Mouse (Mus musculus) kidney, adult 9 months (tissue): ENCODE results near the gene Mrpl12.
A peak's percentile ranks its signal among the peaks of the same experiment; 100 is the strongest.

Experiments used
- DNase-seq: peaks from one replicate; pipeline ENCODE4 v3.0.0; 2022

Gene Mrpl12

DNA sequence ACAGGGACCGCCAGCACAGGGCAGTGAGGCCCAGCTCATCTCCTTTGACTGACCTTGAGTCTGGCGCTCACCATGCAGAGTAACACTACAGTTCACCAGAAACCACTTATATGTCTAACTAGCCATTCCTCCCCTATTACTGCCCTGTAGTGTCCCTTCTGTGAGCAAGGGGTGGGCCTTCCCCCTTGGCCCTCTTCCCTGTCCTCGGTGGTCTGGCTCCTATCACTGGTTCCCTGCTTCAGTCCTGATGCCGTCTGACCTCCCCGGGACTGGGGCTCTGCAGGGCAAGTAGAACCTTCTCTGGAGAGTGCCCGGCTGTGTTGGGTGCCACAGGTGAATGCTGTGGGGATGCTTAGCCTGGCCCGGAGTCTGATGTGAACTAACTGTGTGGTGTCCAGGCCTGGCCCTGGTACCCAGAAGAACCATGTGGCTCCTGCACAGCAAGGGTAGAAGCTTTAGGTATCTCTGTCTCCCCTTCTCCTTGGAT is 922 bp upstream of the Mrpl12 start:
- DNase-seq = no peak

GRCm38 (mm10) chr11:120485251-120485650 is 838 bp downstream of the Mrpl12 start:
- peak; percentile 90 for DNase-seq

GRCm38 (mm10) chr11:120488516-120488915 is 4.1 kb downstream of the Mrpl12 start:
- no peak for DNase-seq

GRCm38 (mm10) chr11:120489054-120489761 is 4.8 kb downstream of the Mrpl12 start:
- DNase-seq = peak; percentile 97

- no peak for DNase-seq
Measured at GRCm38 (mm10) chr11:120490291-120491046, 6.1 kb downstream of the Mrpl12 start.

GRCm38 (mm10) chr11:120491317-120492023 is 7.1 kb downstream of the Mrpl12 start, which contains the start of gene Slc25a10:
Gene Slc25a10 (plus strand): TSS chr11:120491840.
- peak; percentile 97 for DNase-seq

DNA sequence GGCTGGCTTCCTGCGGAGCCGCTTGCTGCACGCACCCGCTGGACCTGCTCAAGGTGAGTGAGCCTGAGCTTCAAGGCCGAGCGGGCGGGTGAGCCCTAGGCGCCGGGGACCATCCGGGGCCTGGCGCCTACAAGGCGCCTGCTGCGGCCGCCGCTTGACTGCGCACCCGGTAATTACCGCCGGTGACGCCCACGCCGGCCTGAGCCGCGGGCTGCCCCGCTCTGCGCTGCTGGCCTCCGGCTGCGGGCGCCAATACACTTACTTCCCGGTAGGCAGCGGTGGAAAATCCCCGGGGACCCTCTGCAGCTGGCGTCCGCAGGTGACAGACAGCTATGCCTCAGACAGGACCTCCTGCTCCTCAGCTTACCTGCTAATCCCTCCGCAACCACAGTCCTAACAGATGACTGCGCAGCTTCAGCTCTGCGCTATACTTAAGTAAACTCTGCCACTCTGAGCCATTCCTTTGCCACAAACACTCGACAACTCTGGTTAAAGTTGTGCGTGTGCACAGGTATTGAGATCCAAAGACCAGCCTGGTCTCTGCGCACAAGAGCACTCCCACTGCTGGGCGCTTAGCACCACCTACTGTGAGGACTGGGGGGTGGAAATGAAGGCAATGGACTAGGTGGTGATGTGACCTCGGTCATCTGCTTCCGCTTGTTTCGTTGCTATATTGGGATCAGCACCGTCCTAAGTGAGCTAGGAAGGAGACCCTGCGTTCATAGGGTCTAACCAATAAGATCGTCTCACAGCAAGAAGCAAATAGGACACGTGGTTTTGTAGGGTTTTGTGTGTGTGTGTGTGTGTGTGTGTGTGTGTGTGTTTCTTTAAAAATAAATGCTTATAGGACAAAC is 7.8 kb downstream of the Mrpl12 start:
- peak; percentile 79 for DNase-seq

DNA sequence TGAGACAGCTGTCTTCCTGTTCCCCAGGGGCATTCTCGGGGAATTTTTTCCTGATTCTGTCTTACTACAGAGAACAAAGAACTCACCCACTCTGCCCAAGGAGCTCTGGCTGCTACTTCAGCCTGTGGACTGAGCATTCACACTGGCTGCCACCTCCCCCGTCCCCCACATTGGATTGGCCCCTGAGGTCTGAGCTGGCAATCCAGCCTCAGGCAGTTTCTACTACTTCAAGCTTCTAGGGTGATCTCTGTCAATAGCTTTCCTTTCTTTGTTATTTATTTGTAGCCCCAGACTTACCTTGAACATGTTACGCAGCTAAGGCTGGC is 8.4 kb downstream of the Mrpl12 start:
- no peak for DNase-seq

- DNase-seq = peak; percentile 62
Measured at GRCm38 (mm10) chr11:120493351-120493750, 8.9 kb downstream of the Mrpl12 start.

GRCm38 (mm10) chr11:120493911-120494310 is 9.5 kb downstream of the Mrpl12 start:
- DNase-seq = no peak

- DNase-seq = no peak
Measured at GRCm38 (mm10) chr11:120497436-120497835, 13.0 kb downstream of the Mrpl12 start.

DNA sequence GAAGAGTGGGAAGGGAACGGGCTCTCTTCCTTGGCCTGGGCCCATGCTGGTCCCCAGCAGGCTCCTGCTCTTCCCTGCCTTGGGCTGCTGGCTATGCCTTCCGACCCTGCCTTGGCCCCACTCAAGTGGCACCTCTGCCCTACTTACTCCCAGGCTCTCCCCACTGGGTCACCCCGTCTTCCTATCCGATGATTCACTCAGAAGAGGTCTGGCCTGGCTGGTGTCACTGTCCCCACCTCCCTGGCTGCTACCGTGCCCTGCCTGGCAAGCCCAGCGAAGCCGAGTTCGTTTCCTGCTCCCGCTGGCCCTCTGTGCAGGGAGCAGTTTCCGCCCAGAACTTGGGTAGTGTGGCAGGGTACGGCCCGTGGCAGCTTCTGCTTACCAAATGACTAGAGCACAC is 13.8 kb downstream of the Mrpl12 start:
- no peak for DNase-seq

DNA sequence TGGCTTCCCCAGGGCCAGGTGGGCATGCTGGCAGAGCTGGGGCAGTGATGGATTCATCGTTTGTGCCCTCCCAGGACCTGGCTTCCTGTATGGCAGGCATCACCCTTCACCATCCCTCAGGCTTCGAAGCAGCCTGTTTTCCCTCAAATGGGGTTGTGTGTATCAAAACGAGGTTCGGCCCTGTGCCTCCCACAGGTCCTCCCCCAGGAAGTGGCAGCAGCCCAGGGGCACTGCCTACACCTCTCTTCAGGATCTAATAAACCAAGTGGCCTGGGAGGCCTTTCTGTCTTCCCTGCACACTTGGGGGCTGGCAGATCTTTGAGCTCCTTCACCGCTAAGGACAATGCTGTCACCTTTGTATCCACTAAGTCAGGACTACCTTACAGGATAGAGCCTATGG is 14.5 kb downstream of the Mrpl12 start:
- no peak for DNase-seq

- no peak for DNase-seq
Measured at GRCm38 (mm10) chr11:120499894-120500293, 15.5 kb downstream of the Mrpl12 start.

DNA sequence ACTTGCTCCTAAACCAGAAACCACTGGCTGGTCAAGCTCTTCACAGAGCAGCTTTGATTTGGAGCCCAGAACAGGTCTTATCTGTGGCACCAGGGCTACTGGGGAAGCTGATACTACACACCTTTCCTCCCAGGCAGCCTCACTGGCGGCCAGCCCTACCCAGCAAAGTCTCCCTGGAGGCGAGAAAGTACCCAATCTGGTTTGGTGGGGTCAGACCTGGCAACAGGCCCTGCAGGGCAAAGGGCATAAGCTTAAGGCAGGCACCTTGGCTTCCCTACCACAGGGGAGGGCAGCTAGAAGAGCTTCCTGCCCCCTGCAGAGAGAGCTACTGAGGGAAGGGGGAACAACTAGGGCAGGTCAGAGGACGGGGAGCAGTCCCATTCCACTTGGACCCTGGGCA is 15.9 kb downstream of the Mrpl12 start:
- DNase-seq = peak; percentile 96

- DNase-seq = peak; percentile 59
Measured at GRCm38 (mm10) chr11:120501018-120501417, 16.6 kb downstream of the Mrpl12 start.

- no peak for DNase-seq
Measured at GRCm38 (mm10) chr11:120501701-120502100, 17.3 kb downstream of the Mrpl12 start.

GRCm38 (mm10) chr11:120505661-120506060 is 21.2 kb downstream of the Mrpl12 start:
- DNase-seq = no peak

DNA sequence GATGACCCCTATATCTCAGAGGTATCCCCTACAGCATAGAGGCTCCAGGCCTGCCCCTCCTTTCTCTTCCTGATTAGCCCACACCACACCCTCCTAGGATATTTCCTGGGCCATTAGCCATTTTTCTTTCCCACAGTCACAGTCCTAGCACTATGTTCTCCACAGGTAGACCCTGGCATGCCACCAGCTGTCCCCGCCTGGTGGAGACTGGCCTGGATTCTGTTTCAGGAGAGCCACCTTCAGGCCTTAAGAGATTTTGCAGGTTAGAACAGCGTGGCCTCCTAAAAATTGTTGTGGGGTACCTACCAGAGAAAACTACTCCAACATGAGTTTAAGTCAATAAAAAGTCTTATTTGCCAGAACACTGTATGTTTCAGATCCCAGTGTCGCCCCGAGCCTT is 22.5 kb downstream of the Mrpl12 start:
- peak; percentile 73 for DNase-seq

GRCm38 (mm10) chr11:120507611-120508289 is 23.3 kb downstream of the Mrpl12 start:
- DNase-seq = no peak

GRCm38 (mm10) chr11:120508290-120508870 is 24.0 kb downstream of the Mrpl12 start:
- DNase-seq = no peak

DNA sequence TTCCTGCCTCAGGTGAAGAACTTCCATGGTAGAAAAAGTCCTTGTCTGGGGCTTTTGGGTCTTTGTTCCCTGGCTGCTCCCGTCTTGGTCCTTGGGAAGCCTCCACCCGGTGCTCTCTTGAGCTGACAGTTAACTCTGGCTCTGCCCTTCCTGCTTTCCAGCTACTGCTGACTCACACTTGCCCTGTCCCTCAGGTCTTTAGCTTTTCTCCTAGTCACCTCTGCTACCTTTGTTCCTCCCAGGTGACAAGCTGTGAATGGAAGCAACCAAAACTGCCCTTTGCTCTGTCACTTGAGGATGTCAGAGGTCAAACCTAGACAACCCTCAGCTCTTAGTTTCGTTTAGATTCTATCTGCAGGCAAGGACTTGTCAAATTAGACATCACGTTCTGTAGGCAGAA is 25.5 kb downstream of the Mrpl12 start:
- DNase-seq = no peak
